ENCODE assay signal across 8 mouse cellular contexts in genomic region chr13:110023031-110023430, GRCm38 (mm10).
DNase-seq lines count a peak whose midpoint lies in the region; ATAC-seq and TF ChIP-seq lines count a peak whose summit lies in the region.
"Had no signal": no experiment of that assay in that cellular context is flagged by ENCODE, and none has a peak within 500 bp of the region (broad histone marks: within the 10 kb centered on the region; RNA-seq: fewer than 3 reads in every experiment).

No protein-coding gene starts in this region.

- H3K36me3 ChIP-seq in kidney, embryonic 16.5 days (ENCODE audit: insufficient read depth, low read length), result no peaks in the 10 kb centered on the region
- H3K36me3 ChIP-seq in E14TG2a.4 (ENCODE audit: insufficient read depth, low read length), result no peaks in the 10 kb centered on the region
- H3K36me3 ChIP-seq in limb, embryonic 11.5 days (ENCODE audit: control insufficient read depth, insufficient read depth, low read length), result no peaks in the 10 kb centered on the region
- H3K36me3 ChIP-seq: lung, embryonic 15.5 days had no signal

- no peak overlapping the region for H3K4me2 ChIP-seq in kidney, embryonic 16.5 days (replicated peaks; ENCODE audit: low read depth, low read length)
- H3K4me2 ChIP-seq in limb, embryonic 11.5 days (ENCODE audit: low read depth, severe bottlenecking), result no peak overlapping the region
- H3K4me2 ChIP-seq: lung, embryonic 15.5 days had no signal

- 82% methylated on average over 5 of the region's 5 CpGs for WGBS in kidney, embryonic 16.5 days
- WGBS in limb, embryonic 11.5 days, result 81% methylated on average over 5 of the region's 5 CpGs

- H3K4me1 ChIP-seq in kidney, embryonic 16.5 days (ENCODE audit: insufficient read depth, low read length), result peaks cover 11% of the 10 kb centered on the region
- peaks cover 36% of the 10 kb centered on the region for H3K4me1 ChIP-seq in E14TG2a.4 (replicated peaks; ENCODE audit: low read depth, low read length)
- H3K4me1 ChIP-seq in limb, embryonic 11.5 days (ENCODE audit: control insufficient read depth, insufficient read depth, low read length), result peaks cover 5% of the 10 kb centered on the region; the same call in 1 of the 2 replicates

- H3K27me3 ChIP-seq in kidney, embryonic 16.5 days (ENCODE audit: insufficient read depth, low read length), result no peaks in the 10 kb centered on the region; the same call in 1 of the 2 replicates
- H3K27me3 ChIP-seq in E14TG2a.4 (ENCODE audit: insufficient read depth, low read length), result peaks cover 3% of the 10 kb centered on the region; the same call in 1 of the 2 replicates
- no peaks in the 10 kb centered on the region for H3K27me3 ChIP-seq in limb, embryonic 11.5 days (ENCODE audit: control insufficient read depth, insufficient read depth, low read length)
- H3K27me3 ChIP-seq: lung, embryonic 15.5 days had no signal

- peak; percentile 24 to 43 for DNase-seq in kidney, postnatal 4 days
- peak; percentile 61 for DNase-seq in NIH3T3 (ENCODE audit: low read depth)
- peak; percentile 65 for DNase-seq in limb, embryonic 11.5 days (ENCODE audit: low spot score)
- DNase-seq in ovary, postnatal 14 days (ENCODE audit: low spot score), result no peak
- DNase-seq in gastrocnemius, adult 8-10 months (ENCODE audit: low spot score in 2 of 2), result no peak

- ATAC-seq in kidney, embryonic 16.5 days (ENCODE audit: low FRiP score, low TSS enrichment), result no peak
- no peak for ATAC-seq in limb, embryonic 11.5 days (ENCODE audit: insufficient number of reproducible peaks, low FRiP score, low TSS enrichment, low read depth)

- no peaks in the 10 kb centered on the region for H3K9me3 ChIP-seq in kidney, embryonic 16.5 days (ENCODE audit: low read length)
- H3K9me3 ChIP-seq in E14TG2a.4 (ENCODE audit: low read length), result peaks cover 11% of the 10 kb centered on the region
- H3K9me3 ChIP-seq in limb, embryonic 11.5 days (ENCODE audit: control insufficient read depth, low read length), result no peaks in the 10 kb centered on the region
- H3K9me3 ChIP-seq: lung, embryonic 15.5 days had no signal

- peak; percentile 88 for TF ChIP-seq CTCF in E14TG2a.4 (conservative IDR thresholded peaks at IDR 0.05; ENCODE audit: low read length)

- no peak overlapping the region for H3K27ac ChIP-seq in kidney, embryonic 16.5 days (ENCODE audit: low read length)
- H3K27ac ChIP-seq in limb, embryonic 11.5 days (replicated peaks; ENCODE audit: low read depth, low read length), result no peak overlapping the region
- H3K27ac ChIP-seq: lung, embryonic 15.5 days had no signal

- H3K4me3 ChIP-seq in kidney, embryonic 16.5 days (ENCODE audit: low read length), result no peak overlapping the region
- no peak overlapping the region for H3K4me3 ChIP-seq in E14TG2a.4 (replicated peaks; ENCODE audit: low read length)
- no peak overlapping the region for H3K4me3 ChIP-seq in limb, embryonic 11.5 days (ENCODE audit: low read depth, low read length)
- H3K4me3 ChIP-seq: lung, embryonic 15.5 days had no signal

- H3K9ac ChIP-seq in kidney, embryonic 16.5 days (replicated peaks; ENCODE audit: low read length), result no peak overlapping the region
- H3K9ac ChIP-seq in limb, embryonic 11.5 days (ENCODE audit: low read length), result no peak overlapping the region
- H3K9ac ChIP-seq: lung, embryonic 15.5 days had no signal

Comparison
In these comparisons a context has a peak if more than half of its experiments do, and no peak if none do; other contexts are left out.
1. DNase-seq: peak in kidney, postnatal 4 days (2 of 2), NIH3T3 (single experiment) and limb, embryonic 11.5 days (single experiment); none in ovary, postnatal 14 days (single experiment) and gastrocnemius, adult 8-10 months (0 of 2).